Mouse (Mus musculus) midbrain, embryonic 10.5 days (tissue): ENCODE results near the gene Iqcd. TPM values are rescaled to one million over a fixed set of nuclear protein-coding genes. Genes with fewer than 3 reads are reported as not detected.

Experiments
- DNase-seq: peaks from one replicate; pipeline ENCODE4 v3.0.0-alpha.2; 2017; ENCODE audit warnings: low spot score
- H3K27ac ChIP-seq: fragments of 300-500 bp; sonication (generic); replicated peaks from 2 replicates; pipeline ENCODE4 v1.5.1; 2016; ENCODE audit warnings: mild to moderate bottlenecking
- H3K27me3 ChIP-seq: fragments of 300-500 bp; sonication (generic); 2 replicates; pipeline ENCODE4 v1.6.1; 2016; ENCODE audit warnings: low read depth, mild to moderate bottlenecking; ENCODE audit not compliant: poor library complexity, severe bottlenecking
- H3K36me3 ChIP-seq: fragments of 300-500 bp; sonication (generic); 2 replicates; pipeline ENCODE4 v1.6.1; 2016; ENCODE audit warnings: mild to moderate bottlenecking, moderate library complexity
- H3K4me1 ChIP-seq: fragments of 300-500 bp; sonication (generic); 2 replicates; pipeline ENCODE4 v1.6.1; 2016
- H3K4me3 ChIP-seq: fragments of 300-500 bp; sonication (generic); 2 replicates; pipeline ENCODE4 v1.5.1; 2016; ENCODE audit warnings: mild to moderate bottlenecking, moderate library complexity
- H3K9me3 ChIP-seq: fragments of 300-500 bp; sonication (generic); replicated peaks from 2 replicates; pipeline ENCODE4 v1.6.1; 2016; ENCODE audit warnings: mild to moderate bottlenecking
- WGBS: fragments of 180-500 bp; shearing (Covaris S2); methylation state at CpG from one replicate; pipeline ENCODE4 v1.1.7; 2016; 5-methylcytosine and 5-hydroxymethylcytosine counted together
- polyA plus RNA-seq: library from polyadenylated mRNA; unstranded; fragments of >200 nt; fragmentation: Nextera tagmentation; extraction: Ambion mirVana; gene quantifications from 2 replicates; pipeline ENCODE4 v1.2.1, GENCODE M21; 2016

Gene Iqcd
- polyA plus RNA-seq: 0.95 and 0.98 TPM in 2 replicates

DNA sequence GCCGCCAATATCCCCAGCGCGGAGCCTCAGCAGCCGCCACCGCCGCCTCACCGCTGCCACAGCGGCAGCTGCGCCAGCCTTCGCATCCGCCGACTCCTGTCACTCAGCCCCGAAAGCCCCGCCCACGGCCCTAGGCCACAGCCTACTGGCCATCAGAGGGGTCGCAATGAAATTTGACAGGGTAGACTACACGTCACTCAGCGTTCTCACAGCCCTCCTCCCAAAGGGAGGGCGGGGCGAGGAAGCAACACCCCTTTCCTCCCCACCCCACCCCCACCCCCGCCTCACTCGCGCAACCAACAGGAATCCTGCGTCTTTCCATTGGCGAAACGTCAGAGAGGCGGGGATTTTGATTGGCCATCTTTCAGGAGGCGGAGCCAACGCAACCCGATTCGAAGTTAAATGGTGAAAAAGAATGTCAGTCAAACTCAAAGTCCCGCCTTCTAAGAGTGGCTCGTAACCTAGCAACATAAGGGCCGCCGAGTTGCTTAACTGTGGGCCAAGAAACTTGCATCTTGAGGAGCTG lies at the start of gene Iqcd, which contains the start of gene Tpcn1:
Gene Iqcd, plus strand, starts transcription at position 448 of the 526 bp plus-strand sequence.
Gene Tpcn1, minus strand, starts transcription at position 105 of the 526 bp plus-strand sequence.
- DNase-seq: peak; percentile 99
- Histone ChIP-seq H3K27ac (peak within 1 kb of the TSS; percentile 88), H3K36me3 (peaks cover 13% of the 10 kb centered on the region), H3K9me3 (no peaks in the 10 kb centered on the region), H3K4me3 (peak within 1 kb of the TSS; percentile 75), H3K4me1 (peaks cover 45% of the 10 kb centered on the region), H3K27me3 (peaks cover 18% of the 10 kb centered on the region)
- under 1% methylated on average over 35 of the region's 35 CpGs for WGBS

DNA sequence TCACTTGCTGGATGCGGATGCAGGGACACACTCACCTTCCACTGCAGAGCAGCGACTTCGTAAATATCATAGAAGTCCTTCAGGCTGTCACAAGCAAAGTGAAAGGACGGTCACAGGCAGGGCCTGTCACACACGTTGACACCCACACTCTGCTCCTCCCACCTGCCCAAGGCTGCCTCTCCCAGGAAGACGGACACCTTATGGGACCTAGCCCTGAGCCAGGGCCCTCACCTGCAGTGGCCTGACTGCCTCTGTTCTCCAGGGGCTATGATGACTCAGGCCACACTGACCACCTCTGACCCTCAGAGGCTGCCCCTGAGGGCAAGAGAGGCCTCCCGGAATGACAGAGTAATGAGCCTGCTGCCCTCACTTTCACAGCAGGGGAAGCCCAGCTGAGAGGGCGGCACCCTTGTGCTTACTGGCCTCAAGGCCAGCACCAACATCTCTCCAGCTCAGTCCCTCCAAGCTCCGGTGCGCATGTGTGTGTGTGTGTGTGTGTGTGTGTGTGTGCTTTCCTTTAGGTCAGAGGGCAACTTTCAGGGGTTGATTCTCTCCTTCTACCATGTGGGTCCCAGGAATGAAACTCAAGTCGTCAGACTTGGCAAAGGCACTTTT lies 40.5 kb upstream of the Iqcd start:
- no peak for DNase-seq
- H3K27ac ChIP-seq: 0 out of 2 replicates have a peak overlapping the region, but pooled peaks have one; percentile 33
- H3K9me3 ChIP-seq: no peaks in the 10 kb centered on the region
- no peaks in the 10 kb centered on the region for H3K27me3 ChIP-seq
- H3K4me3 ChIP-seq: no peak overlapping the region
- 81% methylated on average over 11 of the region's 11 CpGs for WGBS
- H3K4me1 ChIP-seq: peaks cover 17% of the 10 kb centered on the region
- peaks cover 33% of the 10 kb centered on the region for H3K36me3 ChIP-seq

DNA sequence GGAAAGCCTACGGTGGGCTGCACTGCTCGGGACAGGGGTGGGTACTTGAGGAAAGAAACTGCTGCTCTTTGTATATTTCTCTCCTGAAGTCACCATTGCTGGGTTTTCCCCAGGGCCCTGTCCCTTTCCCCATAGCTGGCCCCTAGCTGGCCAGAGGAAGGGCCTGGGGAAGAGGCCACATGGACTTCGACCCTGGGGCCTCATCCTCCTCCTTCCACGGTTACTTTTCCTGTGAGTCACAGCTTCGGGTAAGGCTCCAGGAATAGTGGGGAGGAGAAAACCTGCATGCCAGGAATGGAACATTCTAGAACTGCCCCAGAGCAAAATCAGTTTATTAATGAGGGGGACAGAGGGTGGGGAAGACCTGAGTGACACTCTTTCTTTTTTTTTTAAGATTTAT lies 38.7 kb upstream of the Iqcd start:
- Histone ChIP-seq H3K9me3 (no peaks in the 10 kb centered on the region), H3K4me1 (peaks cover 17% of the 10 kb centered on the region), H3K4me3 (no peak overlapping the region), H3K36me3 (peaks cover 45% of the 10 kb centered on the region), H3K27ac (no peak overlapping the region), H3K27me3 (no peaks in the 10 kb centered on the region)
- no peak for DNase-seq
- 84% methylated on average over 5 of the region's 5 CpGs for WGBS

DNA sequence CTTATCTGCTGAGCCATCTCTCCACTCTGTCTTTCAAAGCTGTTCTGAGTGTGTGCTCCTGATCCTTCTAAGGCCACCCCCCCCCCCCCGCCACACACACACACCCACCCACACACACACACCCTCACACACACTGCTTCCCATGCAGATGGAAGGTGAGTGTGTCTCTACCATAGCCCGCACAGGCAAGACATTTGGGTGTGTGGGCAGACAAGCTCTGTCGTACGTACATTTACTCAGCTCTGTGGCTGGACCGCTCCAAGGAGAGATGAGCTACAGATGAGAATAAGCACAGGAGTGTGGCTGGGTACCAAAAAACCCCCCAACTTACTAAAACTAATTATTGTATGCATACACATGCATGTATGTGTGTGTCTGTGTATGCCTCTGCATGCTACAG lies 38.1 kb upstream of the Iqcd start:
- no peaks in the 10 kb centered on the region for H3K27me3 ChIP-seq
- no peaks in the 10 kb centered on the region for H3K9me3 ChIP-seq
- H3K4me3 ChIP-seq: no peak overlapping the region
- no peak for DNase-seq
- H3K36me3 ChIP-seq: peaks cover 50% of the 10 kb centered on the region
- H3K4me1 ChIP-seq: peaks cover 17% of the 10 kb centered on the region
- H3K27ac ChIP-seq: no peak overlapping the region
- 94% methylated on average over 5 of the region's 5 CpGs for WGBS

DNA sequence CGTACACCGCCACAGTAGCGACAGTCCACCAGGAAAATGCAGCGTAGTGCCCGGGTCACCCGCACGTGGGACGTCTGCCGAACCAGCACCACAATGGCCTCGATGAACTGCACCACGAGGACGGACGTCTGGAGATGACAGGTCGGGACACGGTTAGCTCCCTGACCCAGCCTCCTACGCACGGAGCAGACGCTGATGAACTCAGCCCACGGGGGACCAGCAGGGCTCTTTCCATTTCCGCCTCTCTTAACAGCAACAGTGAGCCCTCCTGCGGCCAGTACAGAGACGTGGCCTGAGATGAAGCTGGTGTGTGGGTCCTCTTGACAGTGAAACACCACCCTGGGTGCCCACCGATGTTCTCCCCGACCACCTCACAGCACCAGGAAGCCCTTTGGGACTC lies 32.9 kb upstream of the Iqcd start:
- no peak for DNase-seq
- Histone ChIP-seq H3K4me1 (peaks cover 30% of the 10 kb centered on the region), H3K27me3 (no peaks in the 10 kb centered on the region), H3K9me3 (no peaks in the 10 kb centered on the region), H3K4me3 (no peak overlapping the region), H3K36me3 (peaks cover 49% of the 10 kb centered on the region), H3K27ac (no peak overlapping the region)
- 92% methylated on average over 24 of the region's 24 CpGs for whole genome bisulfite sequencing

DNA sequence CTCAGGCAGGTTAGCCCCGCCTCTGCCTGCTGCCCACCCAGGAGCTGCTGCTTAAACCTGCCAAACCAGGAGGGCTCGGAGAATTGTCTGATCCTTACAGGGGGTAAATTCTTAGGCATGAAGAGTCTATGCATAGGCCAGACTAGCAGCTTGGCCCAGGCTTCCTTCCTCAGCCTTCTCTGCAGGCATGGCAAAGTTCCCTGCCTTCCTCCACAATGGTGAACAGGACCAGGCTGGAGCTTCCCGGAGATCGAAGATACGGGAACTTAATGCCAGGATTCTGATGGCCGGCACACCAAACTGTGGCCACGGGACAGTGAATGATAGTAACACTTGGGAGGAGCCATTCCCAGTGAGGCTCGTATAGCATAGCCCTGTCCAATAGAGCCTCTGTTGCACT lies 30.8 kb upstream of the Iqcd start:
- Histone ChIP-seq H3K9me3 (no peaks in the 10 kb centered on the region), H3K27ac (peak overlapping the region; percentile 68; the same call in 1 of the 2 replicates), H3K4me1 (peaks cover 47% of the 10 kb centered on the region), H3K4me3 (no peak overlapping the region), H3K36me3 (peaks cover 37% of the 10 kb centered on the region), H3K27me3 (no peaks in the 10 kb centered on the region)
- WGBS: 78% methylated on average over 8 of the region's 8 CpGs
- DNase-seq: no peak

DNA sequence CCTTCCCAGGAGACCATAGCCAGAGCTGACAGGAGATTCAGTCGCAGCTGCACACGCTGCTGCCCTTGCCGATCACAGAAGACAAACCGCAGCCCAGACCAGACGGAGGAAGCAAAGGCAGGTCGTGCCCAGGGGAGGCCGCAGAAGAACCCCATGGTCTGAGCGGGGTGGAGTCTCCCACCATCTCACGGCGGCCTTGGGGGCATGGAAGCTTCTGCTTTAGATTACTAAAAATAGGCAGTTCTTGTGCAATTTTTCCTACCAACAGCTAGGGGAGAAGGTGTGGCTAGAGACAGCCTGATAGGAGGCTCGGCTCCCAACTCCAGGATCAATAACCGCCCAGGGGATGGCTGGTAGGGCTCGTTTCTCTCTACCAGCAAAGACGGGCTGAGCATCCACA lies 30.1 kb upstream of the Iqcd start:
- DNase-seq: no peak
- Histone ChIP-seq H3K4me3 (no peak overlapping the region), H3K9me3 (no peaks in the 10 kb centered on the region), H3K27ac (peak overlapping the region; percentile 68), H3K4me1 (peaks cover 54% of the 10 kb centered on the region), H3K36me3 (peaks cover 30% of the 10 kb centered on the region), H3K27me3 (no peaks in the 10 kb centered on the region)
- 80% methylated on average over 14 of the region's 14 CpGs for WGBS

DNA sequence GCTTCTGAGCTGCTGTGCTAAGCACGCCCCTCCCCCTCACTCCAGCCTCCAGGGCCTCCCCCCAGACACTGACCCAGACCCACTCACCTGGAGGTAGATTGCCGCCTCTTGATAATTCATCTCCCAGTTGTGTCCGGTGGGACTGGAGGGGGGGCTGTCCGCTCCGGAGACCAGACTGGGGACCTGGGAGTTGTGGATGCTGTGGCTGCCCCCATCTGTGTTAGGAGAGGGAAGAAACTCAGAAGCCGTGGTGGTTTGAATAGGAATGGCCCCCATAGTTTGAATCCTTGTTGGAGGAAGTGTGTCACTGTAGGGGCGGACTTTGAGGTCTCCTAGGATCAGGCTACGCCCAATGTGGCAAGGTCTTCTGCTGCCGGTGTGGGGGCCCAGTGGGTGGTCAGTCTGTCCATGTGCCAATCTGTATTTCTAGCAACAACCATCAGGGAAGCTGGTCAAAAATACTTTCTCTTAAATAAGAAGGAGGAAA lies 28.6 kb upstream of the Iqcd start:
- Histone ChIP-seq H3K36me3 (peaks cover 18% of the 10 kb centered on the region), H3K9me3 (no peaks in the 10 kb centered on the region), H3K27me3 (no peaks in the 10 kb centered on the region), H3K4me3 (peak overlapping the region; percentile 21), H3K27ac (peak overlapping the region; percentile 81), H3K4me1 (peaks cover 65% of the 10 kb centered on the region)
- DNase-seq: no peak
- WGBS: 78% methylated on average over 9 of the region's 9 CpGs

DNA sequence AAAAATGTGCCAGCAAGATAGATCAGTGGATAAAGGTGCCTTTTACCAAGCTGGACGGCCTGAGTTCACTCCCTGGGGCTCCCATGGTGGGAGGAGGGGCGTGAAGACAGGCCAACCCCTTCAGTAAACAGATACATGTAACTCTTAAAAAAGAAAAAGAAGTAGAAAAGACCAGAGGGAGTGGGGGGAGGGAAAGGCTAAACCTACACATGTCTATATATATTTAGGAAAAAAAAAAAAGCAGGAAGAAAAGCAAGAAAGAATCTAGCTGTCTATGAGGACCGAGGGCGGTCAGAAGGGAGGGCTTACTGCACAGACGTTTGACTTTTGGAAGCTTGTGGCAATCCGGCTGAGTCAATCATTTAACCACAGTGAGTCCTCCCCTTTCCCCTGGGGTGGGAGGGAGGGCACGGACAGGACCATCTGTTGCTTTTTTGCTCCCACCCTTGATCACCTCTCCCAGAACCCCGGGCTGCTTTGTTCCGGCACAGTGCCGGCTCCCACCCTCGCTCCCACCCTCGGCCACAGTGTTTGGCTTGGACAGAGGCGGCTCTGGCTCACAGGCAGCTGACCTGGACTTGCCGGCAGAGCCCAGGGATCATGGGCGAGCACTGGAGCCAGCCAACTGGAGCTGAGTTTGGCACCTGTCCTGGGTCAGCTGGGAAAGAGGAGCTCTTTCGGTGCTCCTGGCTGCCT lies 28.1 kb upstream of the Iqcd start:
- Histone ChIP-seq H3K27me3 (no peaks in the 10 kb centered on the region), H3K27ac (peak overlapping the region; percentile 81), H3K4me3 (no peak overlapping the region), H3K36me3 (peaks cover 12% of the 10 kb centered on the region), H3K9me3 (no peaks in the 10 kb centered on the region), H3K4me1 (peaks cover 71% of the 10 kb centered on the region)
- WGBS: 22% methylated on average over 16 of the region's 16 CpGs
- DNase-seq: peak; percentile 63

DNA sequence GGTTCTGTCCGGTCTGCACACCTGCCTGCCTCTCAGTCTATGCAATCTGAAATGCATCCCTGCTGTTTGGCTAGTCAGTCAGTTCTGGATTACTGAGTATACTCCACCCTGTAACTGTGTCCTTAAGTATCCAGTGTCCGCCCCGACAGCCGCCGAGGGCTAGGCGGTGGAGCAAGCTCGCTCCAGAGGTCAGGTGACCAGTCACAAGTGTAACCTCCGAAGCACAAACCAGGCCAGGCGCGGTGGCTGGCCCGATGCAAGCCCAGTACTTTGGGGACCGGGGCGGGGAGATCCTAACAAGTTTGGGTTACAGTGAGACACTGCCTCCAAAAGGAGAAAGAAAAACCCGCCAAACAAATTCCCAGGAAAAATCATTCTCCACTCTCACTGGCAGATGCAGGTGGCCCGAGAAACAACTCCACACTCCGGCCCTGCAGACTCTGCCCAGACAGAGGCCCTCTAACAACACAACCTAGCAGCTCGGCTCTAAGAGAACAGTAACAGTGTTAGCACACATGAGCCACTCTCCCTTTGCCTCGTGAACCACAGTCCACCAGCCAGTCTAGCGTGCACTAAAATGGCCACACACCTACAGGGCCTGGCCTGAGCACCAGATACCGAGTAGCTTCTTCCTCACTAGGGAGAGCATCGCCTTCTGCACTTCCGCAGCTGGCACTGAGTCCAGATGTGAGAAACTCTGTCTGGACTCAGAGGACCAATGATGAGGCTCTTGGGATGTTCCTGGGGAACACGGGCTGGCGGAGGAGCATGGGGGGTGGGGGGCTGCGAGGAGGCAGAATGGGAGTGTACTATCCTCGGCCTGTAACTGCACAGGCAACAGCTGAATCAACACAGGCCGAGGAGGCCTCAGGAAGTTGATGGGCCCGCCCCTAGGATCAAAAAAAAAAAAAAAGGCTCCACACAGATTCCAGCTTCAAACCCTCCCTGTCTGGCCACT lies 25.6 kb upstream of the Iqcd start:
- Histone ChIP-seq H3K27me3 (no peaks in the 10 kb centered on the region), H3K4me3 (no peak overlapping the region), H3K4me1 (peaks cover 90% of the 10 kb centered on the region), H3K27ac (peak overlapping the region; percentile 76), H3K9me3 (no peaks in the 10 kb centered on the region), H3K36me3 (no peaks in the 10 kb centered on the region)
- peak; percentile 54 for DNase-seq
- WGBS: 60% methylated on average over 28 of the region's 28 CpGs

DNA sequence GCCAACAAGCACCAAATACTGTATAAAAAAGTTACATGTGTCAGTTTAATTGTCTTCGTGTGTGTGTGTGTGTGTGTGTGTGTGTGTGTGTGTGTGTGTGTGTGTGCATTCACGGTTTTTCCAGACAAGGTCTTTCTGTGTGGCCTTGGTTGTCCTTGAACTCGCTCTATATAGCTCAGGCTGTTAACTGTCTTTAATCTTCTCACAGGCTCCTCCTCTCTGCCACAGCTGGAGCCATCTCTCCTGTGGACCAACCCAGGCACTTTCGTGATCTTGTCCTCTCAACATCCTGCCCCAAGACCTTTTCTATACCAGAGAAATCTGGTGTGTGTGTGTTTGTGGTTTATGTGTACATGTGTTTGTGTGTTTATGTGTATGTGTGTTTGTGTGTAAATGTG lies 24.9 kb upstream of the Iqcd start:
- Histone ChIP-seq H3K27ac (peak overlapping the region; percentile 76), H3K9me3 (no peaks in the 10 kb centered on the region), H3K4me1 (peaks cover 90% of the 10 kb centered on the region), H3K27me3 (no peaks in the 10 kb centered on the region), H3K36me3 (no peaks in the 10 kb centered on the region), H3K4me3 (no peak overlapping the region)
- WGBS: 55% methylated on average over 4 of the region's 4 CpGs
- no peak for DNase-seq

DNA sequence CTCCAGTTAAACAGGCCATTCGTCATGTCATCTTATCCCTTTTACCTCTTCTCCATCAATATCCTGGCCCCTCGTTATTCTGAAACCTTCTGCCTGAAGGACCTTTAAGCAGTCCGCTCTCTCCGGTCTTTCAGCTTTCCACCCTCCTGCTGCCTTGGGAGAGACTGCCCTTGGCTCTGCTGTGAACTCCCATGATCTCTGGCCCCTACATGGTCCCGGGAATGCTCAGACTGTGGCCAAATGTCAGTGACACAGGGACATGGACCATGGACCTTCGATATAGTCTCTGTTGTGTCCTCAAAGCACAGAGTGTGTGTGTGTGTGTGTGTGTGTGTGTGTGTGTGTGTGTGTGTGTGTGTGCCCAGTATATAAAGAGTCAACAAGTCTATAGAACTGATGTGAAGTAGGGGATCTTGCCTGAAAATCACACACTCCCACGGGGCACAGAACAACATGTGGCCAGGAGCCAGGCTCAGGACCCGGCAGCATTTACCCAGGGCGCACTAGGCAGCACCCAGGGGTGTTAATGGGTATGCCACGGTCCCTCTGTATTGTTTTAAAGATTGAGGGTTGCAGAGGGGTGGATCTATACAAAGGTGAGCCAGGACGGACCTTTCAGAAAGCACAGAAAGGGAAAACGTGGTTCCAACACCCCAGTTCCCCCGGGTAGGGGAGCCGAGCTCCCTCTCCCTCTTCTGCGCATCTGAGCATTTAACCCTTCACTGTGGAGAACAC lies 23.5 kb upstream of the Iqcd start:
- 50% methylated on average over 15 of the region's 15 CpGs for WGBS
- Histone ChIP-seq H3K9me3 (no peaks in the 10 kb centered on the region), H3K27ac (peak overlapping the region; percentile 80), H3K4me3 (no peak overlapping the region), H3K4me1 (peaks cover 84% of the 10 kb centered on the region), H3K36me3 (no peaks in the 10 kb centered on the region), H3K27me3 (no peaks in the 10 kb centered on the region)
- DNase-seq: no peak
